Mouse (Mus musculus) monocyte, adult 5-6 weeks (primary cell): ENCODE measurements around the gene Zfp583. TPM values are rescaled to one million over a fixed set of nuclear protein-coding genes. Genes with fewer than 3 reads are reported as not detected.
A peak's percentile ranks its signal among the peaks of the same experiment; 100 is the strongest.
"Not testable (repeated sequence)": the region's sequence is repeated elsewhere in the genome, so short reads cannot be mapped to it uniquely, and the experiment has no call there.

Experiments used
- ATAC-seq: fragments of 153-309, 156-312 bp; replicated peaks from 2 replicates; pipeline ENCODE4 v1.8.0; 2017; ENCODE audit warnings: mild to moderate bottlenecking; ENCODE audit not compliant: low TSS enrichment, insufficient number of reproducible peaks, severe bottlenecking, poor library complexity, low FRiP score
- total RNA-seq: library from RNA; stranded (forward); fragments of 200-1000, 200-491, 200-594 nt; gene quantifications from 3 replicates; pipeline ENCODE4 v1.2.3, GENCODE M21; 2017

Zfp583 gene
- total RNA-seq, 1 experiment from 2014 or later = not detected

DNA sequence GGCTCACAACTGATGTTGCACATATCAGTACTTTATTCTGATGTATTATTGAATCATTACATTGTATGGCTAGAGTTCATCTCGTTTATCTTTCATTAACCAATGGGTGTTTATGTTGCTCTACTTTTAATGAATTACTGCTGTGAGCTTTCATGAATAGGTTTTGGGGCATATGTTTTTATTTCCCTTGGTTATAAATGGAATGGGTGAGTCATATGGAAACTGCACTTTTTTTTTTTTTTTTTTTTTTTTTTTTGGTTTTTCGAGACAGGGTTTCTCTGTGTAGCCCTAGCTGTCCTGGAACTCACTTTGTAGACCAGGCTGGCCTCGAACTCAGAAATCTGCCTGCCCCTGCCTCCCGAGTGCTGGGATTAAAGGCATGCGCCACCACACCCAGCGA is 40.0 kb downstream of the Zfp583 start:
- ATAC-seq = not testable (repeated sequence)

DNA sequence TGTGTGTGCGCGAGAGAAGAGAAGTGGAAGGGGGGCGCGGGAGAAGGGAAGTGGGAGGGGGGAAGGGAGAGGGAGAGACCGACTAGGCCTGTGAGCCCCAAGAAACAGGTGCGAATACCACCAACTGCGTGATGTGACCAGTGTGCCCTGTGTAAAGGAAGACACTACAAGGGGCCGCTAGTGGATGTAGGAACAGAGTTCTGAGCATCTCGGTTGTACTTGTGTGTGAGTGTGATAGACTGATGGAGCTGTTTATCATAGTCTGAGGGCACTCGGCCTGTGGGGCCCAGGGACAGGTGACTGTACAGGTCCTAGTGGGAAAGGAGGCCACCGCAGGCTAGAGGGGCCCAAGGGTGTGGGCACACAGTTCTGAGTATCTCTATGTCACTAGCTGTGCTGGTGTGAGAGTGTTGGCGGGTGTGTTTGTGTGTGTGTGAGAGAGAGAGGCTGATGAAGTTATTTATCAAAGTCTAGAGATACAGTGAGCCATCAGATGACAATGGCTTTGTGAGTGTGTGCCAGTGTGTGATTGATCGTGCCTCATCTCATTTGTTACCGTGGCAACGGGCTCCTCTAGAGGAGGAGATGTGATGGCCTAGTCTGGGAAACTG is 44.1 kb downstream of the Zfp583 start:
- ATAC-seq = no peak

DNA sequence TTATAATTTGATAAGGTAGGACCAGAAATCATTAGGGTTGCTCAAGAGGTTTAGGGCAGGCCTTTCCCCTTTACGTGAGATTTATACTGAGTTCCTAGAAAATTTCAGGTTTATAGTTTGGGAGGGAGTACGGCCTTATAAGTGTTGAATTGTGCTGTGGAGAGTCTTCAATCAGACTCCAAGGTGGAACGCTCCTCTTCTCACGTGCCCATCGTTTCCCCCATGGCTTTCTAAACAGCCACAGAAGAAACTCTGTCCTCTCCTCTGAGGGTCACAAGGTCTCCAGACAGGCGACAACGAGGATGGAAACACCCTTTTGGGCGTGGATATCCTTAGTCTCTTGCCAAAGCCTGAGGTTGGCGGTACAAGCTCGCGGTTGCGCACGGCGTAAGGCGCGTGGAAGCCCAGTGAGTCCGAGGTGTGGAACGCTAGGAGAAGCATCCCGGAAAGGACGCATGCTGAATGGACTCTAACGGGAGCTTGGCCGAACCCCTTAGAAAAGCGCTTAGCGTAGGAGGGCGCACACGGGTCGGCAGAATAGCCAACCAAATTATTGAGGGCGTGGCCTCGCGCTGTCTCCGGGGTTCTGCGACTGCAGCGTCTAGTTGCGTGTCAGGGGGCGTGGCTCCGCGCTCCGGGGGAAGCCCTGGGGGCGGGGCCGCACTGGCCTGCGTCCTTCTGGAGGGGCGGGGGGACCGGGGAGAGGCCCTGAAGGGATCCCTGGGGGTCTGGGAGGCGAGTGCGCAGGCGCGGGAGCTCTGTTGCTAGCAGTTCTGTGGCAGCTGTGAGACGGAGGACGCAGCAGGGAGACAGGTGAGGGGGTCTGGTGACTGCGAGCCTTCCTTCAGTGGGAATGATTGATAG is 45.0 kb downstream of the Zfp583 start, which contains the start of gene Zfp667:
Zfp667 (plus strand) TSS at position 738 of the 864 bp plus-strand sequence.
- peak; percentile 60 for ATAC-seq

DNA sequence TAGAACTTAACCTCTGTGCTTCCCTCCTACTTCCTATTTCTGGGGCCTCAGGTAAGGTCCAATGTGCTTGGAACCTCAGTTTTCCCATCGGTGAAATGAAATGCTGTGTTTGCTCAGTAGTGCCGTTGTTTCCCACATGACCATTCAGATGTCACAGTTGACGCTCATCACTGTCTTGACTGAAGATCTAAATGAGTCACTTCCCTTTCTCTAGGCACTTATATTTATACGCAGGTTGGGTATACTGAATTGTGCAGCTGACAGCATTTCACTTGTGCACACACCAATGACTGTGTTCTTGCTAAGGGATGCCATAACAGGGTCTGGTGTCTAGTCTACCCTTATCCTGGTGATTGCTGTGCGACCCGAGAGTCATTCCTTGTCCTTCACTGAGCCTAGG is 45.7 kb downstream of the Zfp583 start:
- no peak for ATAC-seq

DNA sequence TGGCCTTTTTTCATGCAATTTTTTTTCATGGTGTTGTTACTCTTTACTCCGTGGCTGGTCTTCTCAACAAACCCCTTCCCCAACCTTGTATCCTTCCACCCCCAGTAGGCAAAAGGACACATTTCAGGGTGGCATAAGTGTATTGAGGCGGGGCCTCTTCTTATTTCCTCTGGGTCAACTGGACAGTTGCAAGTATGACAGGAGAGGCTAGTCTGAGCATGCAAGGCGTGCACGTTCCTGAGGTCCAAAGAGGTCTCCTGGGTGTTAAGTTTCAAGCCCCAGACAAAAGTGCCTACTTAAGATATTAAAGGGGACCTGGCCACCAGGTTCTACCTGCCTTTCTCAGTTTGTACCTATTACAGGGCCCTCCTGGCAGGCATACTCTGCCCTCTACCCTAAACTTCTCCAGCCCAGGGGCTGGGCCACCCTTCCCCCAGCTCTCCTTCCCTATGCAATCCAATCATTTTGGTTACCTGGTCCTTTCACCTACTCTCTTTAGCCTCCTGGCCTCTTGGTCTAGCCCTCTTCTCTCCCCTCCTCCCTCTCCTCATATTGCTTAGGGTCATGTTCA is 46.6 kb downstream of the Zfp583 start:
- ATAC-seq = no peak

DNA sequence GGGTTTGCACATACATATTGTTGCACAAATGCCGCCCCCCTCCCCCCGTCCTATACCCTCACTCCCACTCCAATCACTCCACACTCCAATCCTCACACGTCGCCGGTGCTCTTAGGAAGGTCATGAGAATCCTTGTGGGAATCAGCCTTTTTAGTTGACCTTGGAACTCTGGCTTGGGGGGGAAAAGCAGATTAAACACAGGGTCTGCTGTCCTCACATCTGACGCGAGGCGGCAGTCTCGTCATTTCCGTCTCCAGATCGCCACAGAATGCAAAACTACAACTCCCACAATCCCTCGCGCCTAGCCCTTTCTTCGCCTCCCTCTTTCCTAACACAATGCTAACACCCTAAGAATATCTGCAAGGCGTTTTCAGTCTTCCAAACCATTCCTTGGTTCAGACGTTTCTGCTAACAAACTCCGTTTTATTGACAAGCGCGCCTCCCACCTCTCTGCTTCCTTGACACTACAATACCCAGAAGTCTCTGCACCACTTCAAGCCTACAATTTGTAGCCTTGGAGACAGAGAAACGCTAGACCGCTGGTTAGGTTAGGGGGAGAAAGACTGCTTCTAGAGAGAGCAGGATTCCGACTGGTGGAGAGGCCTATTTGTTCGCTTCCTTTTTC is 47.5 kb downstream of the Zfp583 start:
- peak; percentile 60 for ATAC-seq

DNA sequence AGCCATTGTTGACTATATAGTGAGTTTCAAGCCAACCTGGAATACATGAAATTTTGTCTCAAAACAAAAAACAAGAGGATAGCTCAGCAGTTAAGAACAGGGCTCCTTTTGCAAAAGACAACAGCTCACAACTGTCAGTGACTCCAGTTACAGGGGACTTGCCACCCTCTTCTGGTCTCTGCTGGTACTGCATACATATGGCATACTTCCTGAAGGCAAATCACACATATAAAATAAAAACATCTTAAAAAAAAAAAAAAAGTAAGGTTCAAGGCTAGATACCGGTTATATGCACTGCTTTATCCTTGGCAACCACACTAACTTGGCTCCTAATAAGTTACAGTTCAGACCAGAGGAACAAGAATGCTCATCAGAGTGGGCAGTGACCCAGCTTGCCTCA is 48.3 kb downstream of the Zfp583 start:
- no peak for ATAC-seq

DNA sequence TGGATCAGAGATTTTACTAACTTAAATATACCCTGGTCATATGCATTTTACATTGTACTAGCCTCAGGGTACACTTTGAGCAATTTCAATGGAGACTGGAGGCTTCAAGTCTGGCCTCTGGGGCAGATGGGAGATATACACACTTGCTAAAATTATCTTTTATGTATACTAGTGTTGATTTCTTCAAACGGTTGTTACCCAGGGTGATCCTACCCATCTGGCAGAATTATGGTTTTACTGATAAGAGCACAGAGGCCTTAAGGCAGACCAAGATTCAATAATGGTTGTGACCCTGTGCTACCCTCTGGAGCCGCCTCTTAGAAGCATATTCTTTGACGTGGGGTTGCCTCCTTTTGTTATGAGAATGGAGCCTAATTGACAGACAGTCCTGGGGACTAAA is 53.2 kb downstream of the Zfp583 start:
- no peak for ATAC-seq

DNA sequence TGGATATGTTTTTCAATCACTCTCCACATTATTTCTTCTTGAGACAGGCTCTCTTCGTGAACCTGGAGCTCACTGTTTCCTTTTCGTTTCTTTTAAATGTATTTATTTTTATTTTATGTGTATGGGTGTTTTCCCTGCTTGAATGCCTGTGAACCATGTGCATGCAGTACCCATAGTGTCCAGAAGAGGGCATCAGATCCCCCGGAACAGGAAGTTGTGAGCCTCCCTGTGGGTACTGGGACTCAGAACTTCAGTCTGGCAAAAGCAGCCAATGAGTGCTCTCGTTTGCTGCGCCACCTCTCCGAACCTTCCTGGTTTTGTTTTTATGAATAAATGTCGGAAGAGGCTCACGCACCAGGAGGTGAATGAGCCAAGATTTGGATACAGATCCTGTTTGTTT is 65.4 kb downstream of the Zfp583 start:
- no peak for ATAC-seq

Other genes starting within 250 kb of the Zfp583 start
- 33.9 to 36.8 TPM (median 34.7 TPM) in 3 replicates for gene Zfp787, start 175.3 kb downstream of the Zfp583 start, total RNA-seq
- gene Zfp444, start 159.1 kb downstream of the Zfp583 start, total RNA-seq = 12.1 to 33.4 TPM (median 16.7 TPM) in 3 replicates
- not detected in 3 replicates for gene Galp, start 134.2 kb downstream of the Zfp583 start, total RNA-seq
- gene Zscan5b, start 109.0 kb downstream of the Zfp583 start, total RNA-seq = not detected in 3 replicates
- not detected in 3 replicates for gene Epp13, start 78.6 kb downstream of the Zfp583 start, total RNA-seq
- gene Zfp667, start 44.7 kb downstream of the Zfp583 start, total RNA-seq = 1.3 to 5.0 TPM (median 2.3 TPM) in 3 replicates
- 0.19 TPM in 1 of 3 replicates, not detected in the others for gene Gm3854, start 12.5 kb upstream of the Zfp583 start, total RNA-seq
- gene Zfp78, start 32.0 kb upstream of the Zfp583 start, total RNA-seq = 1.6 to 5.6 TPM (median 2.9 TPM) in 3 replicates
- gene Zfp28, start 52.0 kb upstream of the Zfp583 start, total RNA-seq = 1.6 to 3.7 TPM (median 2.9 TPM) in 3 replicates
- gene Smim17, start 67.4 kb upstream of the Zfp583 start, total RNA-seq = not detected in 3 replicates
- not detected in 3 replicates for gene Gm20715, start 79.0 kb upstream of the Zfp583 start, total RNA-seq
- gene Olfr1344, start 107.4 kb upstream of the Zfp583 start, total RNA-seq = not detected in 3 replicates
- gene Olfr1336, start 124.9 kb upstream of the Zfp583 start, total RNA-seq = not detected in 3 replicates
- gene Olfr1346, start 135.8 kb upstream of the Zfp583 start, total RNA-seq = not detected in 3 replicates
- gene Olfr5, start 155.7 kb upstream of the Zfp583 start, total RNA-seq = not detected in 3 replicates
- not detected in 3 replicates for gene Olfr1347, start 168.5 kb upstream of the Zfp583 start, total RNA-seq
- gene Olfr1348, start 177.5 kb upstream of the Zfp583 start, total RNA-seq = not detected in 3 replicates
- gene Olfr1349, start 191.7 kb upstream of the Zfp583 start, total RNA-seq = not detected in 3 replicates
- gene Olfr1350, start 233.6 kb upstream of the Zfp583 start, total RNA-seq = not detected in 3 replicates